Mouse (Mus musculus) CH12.LX (cell line): ENCODE results near the gene Vipr2.

Experiments used
- EP300 ChIP-seq: IDR thresholded peaks from 2 replicates; pipeline ENCODE4 v1.6.1; 2011; ENCODE audit warnings: low read length, improper control_type of control experiment
- GABPA ChIP-seq: IDR thresholded peaks from 2 replicates; pipeline ENCODE4 v1.6.1; 2012; ENCODE audit warnings: low read depth, low read length, improper control_type of control experiment, inconsistent platforms; ENCODE audit not compliant: insufficient replicate concordance
- ZKSCAN1 ChIP-seq: IDR thresholded peaks from 2 replicates; pipeline ENCODE4 v1.6.1; 2012; ENCODE audit warnings: low read depth, inconsistent platforms, low read length, improper control_type of control experiment, borderline replicate concordance

GRCm38 (mm10) chr12:116062194-116062583 is 15.3 kb upstream of the Vipr2 start:
- TF ChIP-seq ZKSCAN1, result no peak
- TF ChIP-seq EP300, result no peak
- no peak for TF ChIP-seq GABPA
